Mouse (Mus musculus) kidney, embryonic 15.5 days (tissue): ENCODE measurements at regions not wholly inside any gene's neighbourhood (a gene's known extent, or its start where the extent isn't known, plus 50 kb on each side); places are given as distances from the start of the nearest gene placed in this dataset.
"Not testable (repeated sequence)": the region's sequence is repeated elsewhere in the genome, so short reads cannot be mapped to it uniquely, and the experiment has no call there.

Experiments
- ATAC-seq: fragments of 200-750 bp; cut with Nextera tagmentation; replicated peaks from 2 replicates; pipeline ENCODE4 v1.8.0; 2017; ENCODE audit warnings: moderate TSS enrichment; ENCODE audit not compliant: low FRiP score
- H3K27ac ChIP-seq: fragments of 300-500 bp; sonication (generic); 2 replicates; pipeline ENCODE4 v1.5.1; 2015; ENCODE audit warnings: mild to moderate bottlenecking, inconsistent platforms
- H3K27me3 ChIP-seq: fragments of 300-500 bp; sonication (generic); 2 replicates; pipeline ENCODE4 v1.6.1; 2015; ENCODE audit warnings: inconsistent platforms
- H3K36me3 ChIP-seq: fragments of 300-500 bp; sonication (generic); 2 replicates; pipeline ENCODE4 v1.6.1; 2015; ENCODE audit warnings: inconsistent platforms
- H3K4me1 ChIP-seq: fragments of 300-500 bp; sonication (generic); 2 replicates; pipeline ENCODE4 v1.6.1; 2015; ENCODE audit warnings: inconsistent platforms
- H3K4me2 ChIP-seq: fragments of 300-500 bp; sonication (generic); 2 replicates; pipeline ENCODE4 v1.6.1; 2015; ENCODE audit warnings: moderate library complexity, mild to moderate bottlenecking, inconsistent platforms
- H3K4me3 ChIP-seq: fragments of 300-500 bp; sonication (generic); replicated peaks from 2 replicates; pipeline ENCODE4 v1.5.1; 2015; ENCODE audit warnings: mild to moderate bottlenecking, inconsistent platforms
- H3K9ac ChIP-seq: fragments of 300-500 bp; sonication (generic); 2 replicates; pipeline ENCODE4 v1.6.1; 2015; ENCODE audit warnings: mild to moderate bottlenecking, inconsistent platforms
- H3K9me3 ChIP-seq: fragments of 300-500 bp; sonication (generic); replicated peaks from 2 replicates; pipeline ENCODE4 v1.6.1; 2016; ENCODE audit warnings: inconsistent platforms
- WGBS: fragments of 180-500 bp; shearing (Covaris S2); methylation state at CpG from one replicate; pipeline ENCODE4 v1.1.7; 2015; ENCODE audit warnings: mixed read lengths; 5-methylcytosine and 5-hydroxymethylcytosine counted together

DNA sequence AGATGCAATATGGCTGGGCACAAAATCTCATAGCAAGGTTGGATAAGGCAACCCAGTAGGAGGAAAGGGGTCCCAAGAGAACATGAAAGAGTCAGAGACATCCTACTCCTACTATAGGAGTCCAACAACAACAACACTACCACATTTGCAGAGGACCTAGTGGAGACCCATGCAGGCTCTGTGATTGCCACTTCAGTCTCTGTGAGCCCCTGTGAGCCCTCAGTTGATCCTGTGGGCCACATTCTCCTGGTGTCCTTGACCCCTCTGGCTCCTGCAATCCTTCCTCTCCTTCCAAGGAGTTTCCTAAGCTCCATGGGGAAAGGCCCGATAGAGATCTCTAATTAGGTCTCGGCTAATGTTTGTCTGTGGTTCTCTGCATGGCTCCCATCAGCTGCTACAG is 72.3 kb upstream of the Sh3gl3 start:
- no peak for ATAC-seq
- Histone ChIP-seq H3K27me3 (no peaks in the 10 kb centered on the region), H3K4me1 (no peaks in the 10 kb centered on the region), H3K36me3 (no peaks in the 10 kb centered on the region), H3K9me3 (no peaks in the 10 kb centered on the region), H3K27ac (no peak overlapping the region), H3K4me2 (no peak overlapping the region), H3K4me3 (no peak overlapping the region), H3K9ac (no peak overlapping the region)
- 94% methylated on average over 2 of the region's 2 CpGs for WGBS

GRCm38 (mm10) chr7:82105631-82106030 is 68.0 kb upstream of the Sh3gl3 start:
- Histone ChIP-seq H3K4me3 (no peak overlapping the region), H3K36me3 (no peaks in the 10 kb centered on the region), H3K9ac (no peak overlapping the region), H3K27ac (no peak overlapping the region), H3K4me1 (no peaks in the 10 kb centered on the region), H3K4me2 (no peak overlapping the region), H3K27me3 (no peaks in the 10 kb centered on the region), H3K9me3 (no peaks in the 10 kb centered on the region)
- no peak for ATAC-seq
- 89% methylated on average over 5 of the region's 5 CpGs for WGBS

DNA sequence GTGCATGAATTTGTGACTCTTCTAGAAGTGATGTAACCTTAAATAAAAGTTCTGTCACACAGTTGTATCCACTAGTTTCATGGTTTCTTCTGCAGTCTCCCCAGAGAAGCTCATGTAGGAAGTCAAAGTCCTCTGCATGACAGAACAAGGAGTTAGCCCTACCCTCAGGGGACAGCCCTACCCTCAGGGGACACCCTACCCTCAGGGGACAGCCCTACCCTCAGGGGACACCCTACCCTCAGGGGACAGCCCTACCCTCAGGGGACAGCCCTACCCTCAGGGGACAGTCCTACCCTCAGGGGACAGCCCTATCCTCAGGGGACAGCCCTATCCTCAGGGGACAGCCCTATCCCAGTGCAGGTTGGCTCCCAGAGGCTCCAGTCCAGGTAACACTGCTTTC is 64.5 kb upstream of the Sh3gl3 start:
- not testable (repeated sequence) for H3K36me3 ChIP-seq, H3K4me2 ChIP-seq, H3K27me3 ChIP-seq, H3K4me3 ChIP-seq, H3K9me3 ChIP-seq, ATAC-seq, H3K27ac ChIP-seq, H3K9ac ChIP-seq, H3K4me1 ChIP-seq

GRCm38 (mm10) chr7:82109550-82109949 is 64.1 kb upstream of the Sh3gl3 start:
- ATAC-seq: no peak
- Histone ChIP-seq H3K27ac (no peak overlapping the region), H3K4me3 (no peak overlapping the region), H3K4me2 (no peak overlapping the region), H3K4me1 (no peaks in the 10 kb centered on the region), H3K9ac (no peak overlapping the region), H3K36me3 (no peaks in the 10 kb centered on the region), H3K27me3 (no peaks in the 10 kb centered on the region), H3K9me3 (no peaks in the 10 kb centered on the region)
- 60% methylated on average over 5 of the region's 5 CpGs for WGBS

GRCm38 (mm10) chr7:82109977-82110376 is 63.7 kb upstream of the Sh3gl3 start:
- Histone ChIP-seq H3K4me1 (no peaks in the 10 kb centered on the region), H3K27me3 (no peaks in the 10 kb centered on the region), H3K9ac (no peak overlapping the region), H3K9me3 (no peaks in the 10 kb centered on the region), H3K27ac (no peak overlapping the region), H3K36me3 (no peaks in the 10 kb centered on the region), H3K4me3 (no peak overlapping the region), H3K4me2 (no peak overlapping the region)
- ATAC-seq: no peak
- 67% methylated on average over 8 of the region's 8 CpGs for WGBS

- ATAC-seq: no peak
- H3K9me3 ChIP-seq: no peaks in the 10 kb centered on the region
- 71% methylated on average over 6 of the region's 6 CpGs for WGBS
- no peak overlapping the region for H3K4me2 ChIP-seq
- no peak overlapping the region for H3K4me3 ChIP-seq
- no peaks in the 10 kb centered on the region for H3K4me1 ChIP-seq
- H3K36me3 ChIP-seq: no peaks in the 10 kb centered on the region
- H3K27me3 ChIP-seq: no peaks in the 10 kb centered on the region
- H3K27ac ChIP-seq: no peak overlapping the region
- no peak overlapping the region for H3K9ac ChIP-seq
These were observed 61.6 kb upstream of the Sh3gl3 start for GRCm38 (mm10) chr7:82112046-82112445.

DNA sequence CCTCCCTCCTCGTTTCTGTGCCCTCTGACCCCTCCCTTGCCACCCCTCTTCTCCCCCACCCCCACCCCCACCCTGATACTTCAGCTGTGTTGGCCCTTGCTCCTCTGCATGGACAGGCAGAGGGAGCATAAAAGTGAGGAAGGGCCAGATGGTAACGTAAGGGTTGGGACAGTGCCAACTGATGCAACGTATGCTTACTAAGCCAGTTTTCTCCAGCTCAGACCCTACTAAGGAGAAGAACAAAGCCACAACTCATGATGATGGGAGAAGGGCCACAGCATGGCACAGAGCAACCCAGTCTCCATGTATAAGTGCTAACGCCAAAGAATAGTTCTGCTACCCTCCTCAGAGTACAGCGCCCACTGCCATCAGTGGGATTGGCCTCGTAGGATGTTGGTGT is 58.0 kb upstream of the Sh3gl3 start:
- no peak overlapping the region for H3K4me2 ChIP-seq
- WGBS: 80% methylated on average over 6 of the region's 6 CpGs
- no peaks in the 10 kb centered on the region for H3K9me3 ChIP-seq
- H3K27ac ChIP-seq: no peak overlapping the region
- no peak for ATAC-seq
- H3K27me3 ChIP-seq: peaks cover 12% of the 10 kb centered on the region; the same call in 1 of the 2 replicates
- no peak overlapping the region for H3K4me3 ChIP-seq
- no peak overlapping the region for H3K9ac ChIP-seq
- no peaks in the 10 kb centered on the region for H3K4me1 ChIP-seq
- no peaks in the 10 kb centered on the region for H3K36me3 ChIP-seq

DNA sequence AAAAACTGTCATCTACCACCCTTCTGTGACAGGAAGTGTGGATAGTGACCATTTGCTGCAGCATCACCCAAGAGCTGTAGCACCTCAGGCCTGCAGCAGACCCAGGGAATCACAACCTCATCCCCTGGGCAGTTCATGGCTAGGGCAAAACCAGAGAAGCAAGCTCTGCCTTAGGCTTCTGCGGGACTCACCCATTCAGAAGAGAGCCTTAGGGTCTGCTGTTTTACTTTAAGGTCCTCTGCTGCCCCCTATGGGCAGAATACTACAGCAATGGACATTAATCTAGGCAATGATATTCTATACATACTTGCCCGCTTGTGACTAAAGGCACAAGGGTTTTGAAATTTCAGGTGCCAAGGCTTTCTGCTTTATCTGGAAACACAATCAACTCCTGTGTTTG is 54.4 kb upstream of the Sh3gl3 start:
- 13% methylated on average over 2 of the region's 2 CpGs for WGBS
- 0 out of 2 replicates have a peak, but pooled peaks have one; percentile 25 for ATAC-seq
- H3K27me3 ChIP-seq: peaks cover 12% of the 10 kb centered on the region; the same call in 1 of the 2 replicates
- H3K27ac ChIP-seq: no peak overlapping the region
- H3K9ac ChIP-seq: no peak overlapping the region
- no peaks in the 10 kb centered on the region for H3K36me3 ChIP-seq
- no peak overlapping the region for H3K4me2 ChIP-seq
- H3K9me3 ChIP-seq: no peaks in the 10 kb centered on the region
- H3K4me3 ChIP-seq: no peak overlapping the region
- H3K4me1 ChIP-seq: no peaks in the 10 kb centered on the region

DNA sequence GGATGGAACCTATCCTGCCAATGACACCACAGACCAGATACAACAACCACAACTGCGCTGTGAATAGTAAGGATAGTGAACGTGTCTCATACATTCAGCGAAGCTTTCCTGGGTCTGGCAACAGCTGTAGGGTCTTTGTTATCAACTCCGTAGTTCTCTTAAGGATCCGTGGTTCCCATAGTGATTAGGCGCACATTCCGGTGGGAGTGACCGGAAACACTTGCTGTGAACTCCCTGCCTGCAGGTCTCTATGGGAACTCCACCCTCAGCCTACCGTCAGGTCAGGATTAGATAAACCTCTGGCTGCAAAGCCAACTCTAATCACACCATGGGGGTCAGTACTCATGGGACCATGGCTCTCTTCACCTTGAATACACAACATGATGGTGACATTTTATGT is 53.8 kb upstream of the Sh3gl3 start:
- H3K27ac ChIP-seq: no peak overlapping the region
- H3K4me3 ChIP-seq: no peak overlapping the region
- H3K27me3 ChIP-seq: peaks cover 12% of the 10 kb centered on the region; the same call in 1 of the 2 replicates
- ATAC-seq: no peak
- H3K36me3 ChIP-seq: no peaks in the 10 kb centered on the region
- H3K9me3 ChIP-seq: no peaks in the 10 kb centered on the region
- 69% methylated on average over 9 of the region's 9 CpGs for whole genome bisulfite sequencing
- H3K9ac ChIP-seq: no peak overlapping the region
- no peak overlapping the region for H3K4me2 ChIP-seq
- no peaks in the 10 kb centered on the region for H3K4me1 ChIP-seq

DNA sequence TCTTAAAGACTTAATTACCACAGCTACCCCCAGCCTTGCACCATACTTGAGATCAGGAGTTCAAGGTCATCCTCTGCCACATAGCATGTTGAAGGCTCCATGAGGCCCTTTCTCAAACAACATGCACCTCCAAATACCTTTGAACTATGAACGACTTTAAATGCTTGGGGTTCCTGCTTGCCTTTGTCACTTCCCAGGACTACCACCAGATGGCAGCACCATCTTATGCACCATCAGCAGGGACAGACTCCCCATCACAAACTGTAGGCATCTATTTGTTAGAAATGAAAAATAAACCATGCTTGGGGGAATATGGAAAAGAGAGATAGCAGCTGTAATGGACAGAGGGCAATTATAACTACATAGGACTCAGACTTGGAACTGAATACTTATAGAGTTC is 51.9 kb upstream of the Sh3gl3 start:
- no peak for ATAC-seq
- H3K9me3 ChIP-seq: no peaks in the 10 kb centered on the region
- no peak overlapping the region for H3K9ac ChIP-seq
- H3K27ac ChIP-seq: no peak overlapping the region
- H3K36me3 ChIP-seq: no peaks in the 10 kb centered on the region
- H3K4me3 ChIP-seq: no peak overlapping the region
- H3K4me1 ChIP-seq: no peaks in the 10 kb centered on the region
- no peak overlapping the region for H3K4me2 ChIP-seq
- peaks cover 12% of the 10 kb centered on the region; the same call in 1 of the 2 replicates for H3K27me3 ChIP-seq
- WGBS: 0% methylated on average over 1 of the region's 1 CpGs
